Mouse (Mus musculus) duodenum, adult 2 months (tissue): Measurements from ENCODE around the gene Lce3e. TPM values are rescaled to one million over a fixed set of nuclear protein-coding genes. Genes with fewer than 3 reads are reported as not detected.

Experiments used
- polyA plus RNA-seq: library from polyadenylated mRNA; depleted of rRNA; stranded (reverse); fragments of >200 nt; gene quantifications from 2 replicates; pipeline ENCODE4 v1.2.3, GENCODE M21; 2012; ENCODE audit warnings: low replicate concordance; rRNA removed

The Lce3e gene
- not detected in 2 replicates for polyA plus RNA-seq

GRCm38 (mm10) chr3:92966761-92967160 is at the start of gene Lce3e:
Gene Lce3e, plus strand, starts transcription at chr3:92967061.

GRCm38 (mm10) chr3:92926130-92926529 is 40.7 kb upstream of the Lce3e start, which contains the start of gene Lce3a:
Gene Lce3a, minus strand, starts transcription at chr3:92926230.

GRCm38 (mm10) chr3:92932679-92933078 is 34.2 kb upstream of the Lce3e start, which contains the start of gene Lce3b:
Gene Lce3b, plus strand, starts transcription at chr3:92932979.

GRCm38 (mm10) chr3:92944186-92944585 is 22.7 kb upstream of the Lce3e start, which contains the start of gene Lce3c:
Gene Lce3c, plus strand, starts transcription at chr3:92944486.

GRCm38 (mm10) chr3:92957090-92957489 is 9.8 kb upstream of the Lce3e start, which contains the start of gene Lce3d:
Gene Lce3d, plus strand, starts transcription at chr3:92957390.

GRCm38 (mm10) chr3:92991926-92992325 is 25.1 kb downstream of the Lce3e start, which contains the start of gene Lce3f:
Gene Lce3f, plus strand, starts transcription at chr3:92992226.

GRCm38 (mm10) chr3:93015460-93016104 is 48.7 kb downstream of the Lce3e start, which contains the start of gene Crct1:
Gene Crct1, minus strand, starts transcription at chr3:93015687.

Other genes with a start within 250 kb of the Lce3e start
- 0.21 TPM in 1 of 2 replicates, not detected in the other for gene Lce1f, start 246.7 kb upstream of the Lce3e start, polyA plus RNA-seq
- gene Gm38119, start 228.0 kb upstream of the Lce3e start, polyA plus RNA-seq: not detected in 2 replicates
- gene Lce1g, start 214.7 kb upstream of the Lce3e start, polyA plus RNA-seq: not detected in 2 replicates
- gene Lce1h, start 202.0 kb upstream of the Lce3e start, polyA plus RNA-seq: not detected in 2 replicates
- not detected in 2 replicates for gene Lce1i, start 188.2 kb upstream of the Lce3e start, polyA plus RNA-seq
- not detected in 2 replicates for gene Lce1j, start 176.5 kb upstream of the Lce3e start, polyA plus RNA-seq
- gene Lce1k, start 159.2 kb upstream of the Lce3e start, polyA plus RNA-seq: not detected in 2 replicates
- not detected in 2 replicates for gene Kprp, start 139.8 kb upstream of the Lce3e start, polyA plus RNA-seq
- gene Lce1l, start 115.8 kb upstream of the Lce3e start, polyA plus RNA-seq: not detected in 2 replicates
- not detected in 2 replicates for gene 2310050C09Rik, start 96.8 kb upstream of the Lce3e start, polyA plus RNA-seq
- gene Lce3a, start 40.8 kb upstream of the Lce3e start, polyA plus RNA-seq: not detected in 2 replicates
- not detected in 2 replicates for gene Lce3b, start 34.1 kb upstream of the Lce3e start, polyA plus RNA-seq
- gene Lce3c, start 22.6 kb upstream of the Lce3e start, polyA plus RNA-seq: not detected in 2 replicates
- not detected in 2 replicates for gene Lce3d, start 9.7 kb upstream of the Lce3e start, polyA plus RNA-seq
- gene Lce3f, start 25.2 kb downstream of the Lce3e start, polyA plus RNA-seq: not detected in 2 replicates
- gene Crct1, start 48.6 kb downstream of the Lce3e start, polyA plus RNA-seq: 0.17 TPM in 1 of 2 replicates, not detected in the other
- not detected in 2 replicates for gene Lce1m, start 52.0 kb downstream of the Lce3e start, polyA plus RNA-seq
- not detected in 2 replicates for gene Gm4858, start 101.8 kb downstream of the Lce3e start, polyA plus RNA-seq
- gene Crnn, start 177.7 kb downstream of the Lce3e start, polyA plus RNA-seq: not detected in 2 replicates
- gene Flg2, start 230.2 kb downstream of the Lce3e start, polyA plus RNA-seq: not detected in 2 replicates